Mouse (Mus musculus) right cerebral cortex, adult 18-20 months (tissue): ENCODE data around the gene Malrd1.

ENCODE experiments used
- DNase-seq: peaks from one replicate; pipeline ENCODE4 v3.0.0; 2022; ENCODE audit warnings: mixed read lengths

Malrd1 gene

DNA sequence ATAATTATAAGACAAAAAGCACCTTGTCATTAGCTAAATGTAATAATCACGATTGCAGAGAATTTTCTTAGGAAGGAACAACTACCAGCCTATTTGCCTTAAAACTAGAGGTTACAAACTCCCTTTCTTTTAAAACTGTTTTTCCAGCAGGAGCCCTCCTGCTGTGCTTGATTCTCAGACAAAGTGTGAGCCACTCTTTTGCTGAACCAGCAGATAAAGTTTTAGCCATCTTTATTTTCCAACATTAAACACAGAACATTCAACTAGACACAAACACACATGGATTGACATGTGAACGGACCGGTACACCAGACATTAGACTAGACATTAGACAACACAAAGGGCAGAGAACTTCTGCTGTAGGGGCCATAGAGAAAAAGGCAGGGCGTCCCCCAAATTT lies 505.3 kb downstream of the Malrd1 start:
- DNase-seq = no peak

DNA sequence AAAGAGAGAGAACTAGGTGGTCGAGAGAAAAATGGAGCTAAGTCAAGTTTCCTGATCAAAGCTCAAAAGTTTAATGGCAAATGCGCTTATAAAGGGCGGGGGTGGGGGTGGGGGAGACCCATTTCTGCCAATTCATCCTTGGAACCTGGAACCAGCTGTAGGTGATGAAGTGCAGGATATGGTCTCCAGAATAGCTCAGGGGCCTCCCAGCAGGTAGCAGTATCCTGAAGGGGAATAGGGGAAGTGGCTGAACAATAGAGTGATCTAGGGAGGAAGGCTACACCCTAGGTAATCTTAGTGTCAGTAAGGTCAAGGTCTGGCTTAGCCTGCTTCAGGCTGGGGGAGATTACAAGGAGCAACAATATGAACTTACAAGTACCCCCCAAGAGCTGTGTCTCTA lies 506.5 kb downstream of the Malrd1 start:
- DNase-seq = no peak

DNA sequence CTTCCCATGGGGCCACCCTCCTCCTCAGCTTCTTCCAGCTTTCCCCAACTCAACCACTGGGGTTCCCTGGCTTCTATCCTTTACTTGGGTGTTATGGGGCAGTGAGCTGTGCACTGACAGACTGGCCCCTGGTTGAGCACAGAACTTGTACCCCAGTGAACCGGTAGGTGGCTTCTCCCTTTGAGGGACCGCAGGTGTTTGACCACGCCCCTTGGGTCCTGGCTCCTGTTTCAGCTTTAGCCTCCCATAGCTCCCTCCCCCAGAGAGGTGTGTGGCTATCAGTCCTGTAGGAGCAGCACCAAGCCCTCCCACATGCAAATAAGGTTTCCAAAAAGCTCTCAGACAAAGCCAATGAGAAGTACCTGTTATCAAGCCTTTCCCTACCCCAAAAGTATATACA lies 584.4 kb downstream of the Malrd1 start:
- DNase-seq = no peak

GRCm38 (mm10) chr2:16113333-16113732 lies 587.1 kb downstream of the Malrd1 start:
- no peak for DNase-seq

DNA sequence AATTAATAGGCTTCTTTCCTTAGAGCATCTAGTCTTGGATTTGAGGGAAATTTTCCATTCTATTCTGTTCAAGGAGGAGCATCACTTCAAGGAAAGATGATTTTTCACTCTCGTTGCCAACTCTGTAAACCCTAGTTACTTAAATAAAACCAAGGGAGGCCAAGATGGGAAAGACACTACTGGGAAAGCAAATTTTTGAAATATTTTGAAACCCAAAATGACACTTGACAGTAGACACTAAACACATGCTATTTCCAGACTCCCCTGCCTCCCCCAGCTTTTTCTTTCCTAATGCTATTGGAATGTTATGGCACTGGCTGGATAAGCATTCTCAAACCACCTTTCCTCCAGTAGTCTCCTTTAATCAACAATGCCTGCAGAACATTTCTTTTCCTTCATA lies 621.7 kb downstream of the Malrd1 start:
- DNase-seq = no peak

DNA sequence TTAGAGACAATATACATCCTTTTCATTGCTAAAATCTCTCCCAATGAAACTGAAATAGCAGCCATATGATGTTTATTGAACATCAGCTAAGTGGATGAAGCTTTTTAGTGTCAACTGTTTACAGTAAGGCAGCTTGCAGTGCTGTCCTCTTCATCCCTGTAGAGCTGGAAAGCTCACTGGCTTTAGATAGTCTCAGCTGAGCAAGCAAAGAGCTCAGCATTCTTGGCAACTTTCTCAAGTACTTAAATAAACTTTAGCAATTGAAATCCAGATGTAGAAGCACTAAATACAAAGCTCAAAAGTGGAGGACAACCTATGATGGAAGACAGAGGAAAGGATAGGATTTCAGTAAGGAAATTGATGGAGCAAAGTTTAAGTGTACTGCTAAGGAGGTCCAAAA lies 626.3 kb downstream of the Malrd1 start:
- no peak for DNase-seq

- peak; percentile 28 for DNase-seq
Observed at GRCm38 (mm10) chr2:16163246-16163989, 637.1 kb downstream of the Malrd1 start.

GRCm38 (mm10) chr2:16168611-16169010 lies 642.3 kb downstream of the Malrd1 start:
- no peak for DNase-seq

GRCm38 (mm10) chr2:16172086-16172485 lies 645.8 kb downstream of the Malrd1 start:
- no peak for DNase-seq

GRCm38 (mm10) chr2:16173355-16173754 lies 647.1 kb downstream of the Malrd1 start:
- DNase-seq = no peak

- no peak for DNase-seq
Observed at GRCm38 (mm10) chr2:16182140-16182539, 655.9 kb downstream of the Malrd1 start.

GRCm38 (mm10) chr2:16183158-16183557 lies 656.9 kb downstream of the Malrd1 start:
- DNase-seq = no peak

DNA sequence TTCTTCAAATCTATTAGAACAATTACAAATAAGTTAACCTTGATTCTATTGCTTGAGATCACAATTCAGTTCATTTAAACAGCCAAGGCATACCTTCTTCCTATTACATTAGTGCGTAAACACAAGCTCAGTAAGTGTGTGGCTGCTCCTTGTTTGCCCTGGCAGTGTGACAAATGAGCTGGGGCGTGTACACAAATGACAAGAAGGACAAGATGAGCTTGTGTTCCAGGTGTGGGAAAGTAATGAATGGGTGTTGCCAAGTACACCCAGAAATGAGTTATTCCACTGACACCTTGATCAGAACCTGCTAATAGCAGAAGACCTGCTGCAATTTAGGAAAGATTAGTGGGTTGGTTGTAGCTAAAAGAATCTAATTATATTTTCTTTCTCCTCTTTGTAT lies 683.7 kb downstream of the Malrd1 start:
- DNase-seq = no peak

- DNase-seq = no peak
Observed at GRCm38 (mm10) chr2:16212752-16213151, 686.5 kb downstream of the Malrd1 start.

GRCm38 (mm10) chr2:16214111-16214510 lies 687.8 kb downstream of the Malrd1 start:
- no peak for DNase-seq

- peak; percentile 14 for DNase-seq
Observed at GRCm38 (mm10) chr2:16228187-16228832, 702.0 kb downstream of the Malrd1 start.

GRCm38 (mm10) chr2:16240861-16241260 lies 714.6 kb downstream of the Malrd1 start:
- DNase-seq = no peak

- DNase-seq = no peak
Observed at GRCm38 (mm10) chr2:16243097-16243496, 716.8 kb downstream of the Malrd1 start.

DNA sequence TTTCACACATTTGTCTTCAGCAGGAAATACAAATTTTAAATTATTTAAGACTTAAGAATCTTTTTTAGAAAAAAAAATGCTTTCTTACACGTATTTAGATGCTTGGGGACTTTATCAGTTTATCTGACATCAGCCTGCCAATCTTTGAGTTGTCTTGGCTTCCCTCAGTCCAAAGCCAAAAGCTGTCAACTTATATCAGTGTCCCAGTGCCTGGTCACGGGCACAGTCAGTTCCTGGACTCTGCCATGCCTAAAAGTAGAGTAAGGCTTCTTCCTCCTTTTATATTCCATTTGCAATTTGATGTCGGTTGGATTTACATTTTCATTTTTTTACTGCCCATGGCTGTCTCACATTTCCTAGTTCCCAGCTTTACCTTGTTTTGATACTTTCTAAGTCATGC lies 722.6 kb downstream of the Malrd1 start:
- no peak for DNase-seq

DNA sequence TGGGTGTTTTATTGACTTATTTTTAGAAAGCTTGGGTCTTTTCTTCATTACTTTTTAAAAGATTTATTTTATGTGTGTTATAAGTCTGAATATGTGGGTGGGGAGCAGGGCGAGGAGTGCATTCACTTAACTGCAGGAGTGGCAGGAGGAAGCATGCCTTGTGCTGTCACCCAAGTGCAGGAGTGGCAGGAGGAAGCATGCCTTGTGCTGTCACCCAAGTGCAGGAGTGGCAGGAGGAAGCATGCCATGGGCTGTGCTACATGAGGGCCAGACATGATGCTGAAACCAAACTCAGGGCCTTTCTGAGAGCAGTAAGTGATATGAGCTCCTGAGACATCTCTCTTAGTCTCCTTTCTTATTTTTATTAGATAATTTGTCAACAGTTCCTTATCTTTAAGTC lies 726.0 kb downstream of the Malrd1 start:
- no peak for DNase-seq
